Mouse (Mus musculus) lung, postnatal 36 days (tissue): ENCODE results near the gene Ctcf.

Experiments
- DNase-seq: peaks from one replicate; pipeline ENCODE4 v3.0.0; 2022; ENCODE audit warnings: mixed read lengths

Gene Ctcf

DNA sequence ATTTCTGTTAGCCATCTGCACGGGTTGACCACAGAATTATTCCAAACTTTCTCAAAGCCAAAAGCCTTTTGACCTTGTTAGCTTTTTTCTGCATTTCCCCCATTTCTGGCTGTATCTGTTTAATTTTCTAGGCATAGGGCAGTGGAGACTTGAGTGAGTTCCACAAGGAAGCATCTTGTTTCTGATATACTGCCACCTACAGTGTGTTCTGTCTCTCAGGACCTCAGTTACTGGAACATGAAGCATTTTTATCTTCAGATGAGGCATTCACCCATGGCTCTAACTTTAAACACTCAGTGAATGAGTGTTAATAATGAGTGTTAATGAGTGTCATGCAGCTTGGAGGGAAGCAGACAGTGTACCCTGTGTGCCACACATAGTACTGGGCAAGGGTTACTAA is 41.5 kb downstream of the Ctcf start:
- DNase-seq: no peak

DNA sequence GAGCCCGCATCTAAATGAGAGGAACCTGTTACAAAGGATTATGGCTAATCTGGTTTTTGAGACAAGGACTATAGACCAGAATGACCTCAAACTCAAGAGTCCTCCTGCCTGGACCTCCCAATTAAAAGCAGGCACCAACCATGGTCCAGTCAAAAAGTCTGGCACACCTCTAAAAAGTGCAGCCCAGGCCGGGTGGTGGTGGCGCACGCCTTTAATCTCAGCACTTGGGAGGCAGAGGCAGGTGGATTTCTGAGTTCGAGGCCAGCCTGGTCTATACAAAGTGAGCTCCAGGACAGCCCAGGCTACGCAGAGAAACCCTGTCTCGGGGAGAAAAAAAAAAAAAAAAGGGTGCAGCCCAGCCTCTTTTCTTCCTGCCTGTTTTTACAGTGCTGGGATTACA is 49.0 kb downstream of the Ctcf start:
- DNase-seq: no peak

- DNase-seq: peak; percentile 81
Measured at GRCm38 (mm10) chr8:105685796-105686308, 49.5 kb downstream of the Ctcf start, which contains the start of gene Carmil2. TSS of gene Carmil2 (plus strand) at chr8:105686274.

GRCm38 (mm10) chr8:105686551-105686950 is 50.2 kb downstream of the Ctcf start:
- DNase-seq: no peak

DNA sequence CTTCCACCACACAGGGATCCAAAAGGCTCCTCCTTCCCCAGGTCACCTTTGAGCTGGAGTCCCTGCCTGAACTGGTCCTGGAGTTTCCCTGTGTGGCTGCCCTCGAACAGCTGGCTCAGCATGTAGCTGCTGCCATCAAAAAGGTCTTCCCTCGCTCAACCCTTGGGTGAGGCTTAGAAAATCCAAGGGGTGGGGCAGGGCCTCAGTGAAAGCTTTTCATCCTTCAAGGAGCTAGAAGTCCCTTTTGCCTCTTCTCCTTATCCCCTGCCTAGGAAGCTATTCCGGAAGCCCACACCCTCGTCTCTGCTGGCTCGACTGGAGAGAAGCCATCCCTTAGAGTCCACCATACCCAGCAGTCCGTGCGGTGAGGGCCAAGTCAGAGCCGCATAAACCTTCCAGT is 51.1 kb downstream of the Ctcf start:
- DNase-seq: no peak

DNA sequence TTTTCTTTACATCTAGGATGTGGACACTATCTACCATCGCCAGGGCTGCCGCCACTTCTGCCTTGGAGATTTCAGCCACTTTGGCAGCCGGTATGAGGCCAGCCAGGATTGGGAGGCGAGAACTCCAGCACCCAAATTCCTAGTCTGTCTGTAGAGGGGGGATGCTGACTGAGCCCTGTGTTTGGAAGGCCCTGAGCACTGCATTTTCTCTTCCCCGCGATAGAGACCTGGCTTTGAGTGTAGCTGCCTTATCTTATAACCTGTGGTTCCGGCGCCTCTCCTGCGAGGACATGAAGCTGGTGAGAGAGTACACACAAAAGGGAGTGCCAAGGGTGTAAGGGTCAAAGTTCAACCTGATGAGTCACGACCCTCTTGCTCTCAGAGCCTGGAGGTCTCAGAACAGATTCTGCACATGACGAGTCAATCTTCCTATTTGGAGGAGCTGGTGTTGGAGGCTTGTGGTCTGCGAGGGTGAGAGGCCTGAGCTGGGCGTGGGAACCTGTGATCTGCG is 51.9 kb downstream of the Ctcf start:
- no peak for DNase-seq

GRCm38 (mm10) chr8:105689256-105689982 is 53.1 kb downstream of the Ctcf start:
- DNase-seq: no peak

DNA sequence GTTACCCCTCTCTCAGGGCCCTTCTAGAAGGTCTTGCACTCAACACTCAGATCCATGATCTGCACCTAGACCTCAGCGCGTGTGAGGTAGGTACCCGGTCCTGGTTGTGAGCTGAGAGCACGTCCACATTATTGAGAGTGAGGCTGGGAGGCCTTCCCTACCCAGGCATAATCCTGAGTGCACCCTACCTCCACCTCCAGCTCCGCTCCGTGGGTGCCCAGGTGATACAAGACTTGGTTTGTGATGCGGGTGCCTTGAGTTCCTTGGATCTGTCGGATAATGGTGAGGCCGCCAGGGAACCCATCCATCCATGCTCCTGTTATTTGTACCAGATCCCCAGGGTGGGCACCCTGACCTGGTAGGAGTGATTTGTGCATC is 53.6 kb downstream of the Ctcf start:
- no peak for DNase-seq

GRCm38 (mm10) chr8:105690978-105691377 is 54.6 kb downstream of the Ctcf start:
- DNase-seq: no peak

DNA sequence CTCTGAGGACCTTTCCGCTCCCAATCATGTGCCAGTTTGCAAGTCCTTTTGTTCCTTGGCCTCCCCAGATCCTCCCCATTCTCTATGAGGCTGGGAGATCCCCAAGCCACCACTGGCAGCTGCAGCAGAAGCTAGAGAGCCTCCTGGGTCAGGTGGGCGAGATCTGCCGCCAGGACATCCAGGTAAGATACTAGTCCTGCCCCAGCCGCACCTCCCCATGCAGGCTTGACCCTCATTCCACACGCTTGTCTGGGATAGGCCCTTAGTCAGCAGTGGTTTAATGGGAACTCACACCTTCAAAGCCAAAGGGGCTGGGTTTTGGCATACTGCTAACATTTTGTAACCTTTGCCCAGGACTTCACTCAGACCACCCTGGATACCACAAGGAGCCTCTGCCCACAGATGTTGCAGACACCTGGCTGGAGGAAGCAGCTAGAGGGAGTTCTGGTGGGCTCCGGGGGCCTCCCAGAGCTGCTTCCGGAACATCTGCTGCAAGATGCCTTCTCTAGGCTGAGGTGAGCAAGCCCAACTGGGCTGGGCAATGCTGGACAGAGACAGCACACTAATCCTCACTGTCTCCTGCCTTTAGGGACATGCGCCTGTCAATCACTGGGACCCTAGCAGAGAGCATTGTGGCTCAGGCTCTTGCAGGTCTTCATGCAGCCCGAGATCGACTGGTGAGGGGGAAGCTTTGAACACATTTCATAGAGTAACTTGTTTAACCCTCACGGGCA is 56.2 kb downstream of the Ctcf start:
- DNase-seq: no peak

- DNase-seq: peak; percentile 59
Measured at GRCm38 (mm10) chr8:105693648-105694047, 57.3 kb downstream of the Ctcf start.

- no peak for DNase-seq
Measured at GRCm38 (mm10) chr8:105694051-105694799, 57.9 kb downstream of the Ctcf start.

- DNase-seq: no peak
Measured at GRCm38 (mm10) chr8:105695080-105695780, 58.9 kb downstream of the Ctcf start.

GRCm38 (mm10) chr8:105697196-105697780 is 60.9 kb downstream of the Ctcf start:
- no peak for DNase-seq

DNA sequence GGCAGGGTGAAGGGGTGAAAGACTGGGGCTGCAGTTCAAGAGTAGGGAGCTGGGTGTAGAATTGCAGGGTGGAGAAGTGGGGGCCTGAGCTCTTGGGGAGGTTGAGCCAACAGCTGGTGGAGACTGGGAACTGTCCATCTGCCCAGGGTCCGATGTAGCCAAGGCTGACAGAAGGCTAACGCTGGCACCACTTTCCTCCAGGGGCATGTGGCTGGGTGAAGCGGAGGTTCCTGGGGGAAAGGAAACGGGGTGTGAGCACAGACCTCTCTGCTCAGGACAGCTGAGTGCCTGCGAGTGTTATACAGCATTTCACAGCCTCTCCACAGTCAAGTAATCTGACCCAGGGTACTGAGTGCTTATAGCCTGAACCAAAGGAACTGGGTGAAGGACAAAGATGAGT is 62.4 kb downstream of the Ctcf start:
- no peak for DNase-seq

GRCm38 (mm10) chr8:105699488-105700215 is 63.3 kb downstream of the Ctcf start:
- no peak for DNase-seq

GRCm38 (mm10) chr8:105700566-105700965 is 64.2 kb downstream of the Ctcf start:
- peak; percentile 73 for DNase-seq

DNA sequence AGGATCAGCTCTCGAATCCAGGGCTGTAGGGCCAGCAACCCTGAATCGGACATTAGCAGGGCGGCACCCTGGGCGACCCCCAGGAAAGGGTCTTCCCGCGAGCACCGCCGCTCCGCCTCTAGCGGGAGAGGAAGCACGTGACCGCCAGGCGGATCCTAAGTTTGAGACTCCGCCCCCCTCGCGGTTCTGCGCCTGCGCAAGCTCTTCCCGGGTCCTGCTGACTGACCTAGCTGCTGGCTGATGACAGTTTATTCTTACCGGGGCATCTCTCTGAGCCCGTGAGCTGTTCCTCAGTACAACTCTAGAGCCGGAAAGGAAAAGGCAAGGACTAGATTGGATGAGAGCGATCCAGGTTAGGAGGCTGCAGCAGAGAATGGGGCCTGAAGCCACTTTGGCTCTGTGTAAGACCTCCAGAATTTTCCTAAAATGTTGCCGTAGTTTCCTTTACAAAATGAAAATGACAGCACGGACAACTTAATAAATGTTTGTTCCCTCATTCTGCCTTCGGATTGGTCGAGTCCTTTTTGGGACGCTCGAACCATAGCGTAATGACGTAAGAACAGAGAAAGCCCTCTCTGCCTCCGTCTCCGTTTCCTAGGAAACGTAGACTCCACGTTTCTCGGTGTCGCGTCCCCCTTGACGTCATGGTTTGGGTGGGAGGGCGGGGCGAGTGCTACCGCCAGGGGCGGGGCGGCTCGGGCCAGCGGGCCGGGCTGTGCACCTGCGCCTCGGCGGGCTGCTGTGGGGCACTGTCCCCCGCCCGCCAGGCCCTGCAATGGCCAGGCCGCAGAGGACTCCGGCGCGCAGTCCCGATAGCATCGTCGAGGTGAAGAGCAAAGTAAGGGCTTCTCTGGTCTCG is 64.8 kb downstream of the Ctcf start, which contains the start of the genes Acd and Pard6a:
Acd (minus strand) TSS at position 137 of the 859 bp plus-strand sequence.
Pard6a (plus strand) TSS at position 183 of the 859 bp plus-strand sequence.
- peak; percentile 97 for DNase-seq

DNA sequence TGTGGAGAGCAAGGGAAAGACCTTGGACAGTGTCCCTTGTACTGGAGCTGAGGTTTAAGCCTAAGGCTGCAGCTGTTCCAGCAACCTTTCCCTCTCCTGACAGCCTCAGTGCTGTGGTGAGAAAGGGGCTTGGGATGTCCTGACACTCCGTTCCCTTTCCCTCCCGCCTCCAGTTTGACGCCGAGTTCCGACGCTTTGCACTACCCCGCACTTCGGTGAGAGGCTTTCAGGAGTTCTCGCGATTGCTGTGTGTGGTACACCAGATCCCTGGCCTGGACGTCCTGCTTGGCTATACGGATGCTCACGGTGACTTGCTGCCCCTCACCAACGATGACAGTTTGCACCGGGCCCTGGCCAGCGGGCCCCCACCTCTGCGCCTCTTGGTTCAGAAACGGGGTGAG is 65.6 kb downstream of the Ctcf start:
- no peak for DNase-seq

DNA sequence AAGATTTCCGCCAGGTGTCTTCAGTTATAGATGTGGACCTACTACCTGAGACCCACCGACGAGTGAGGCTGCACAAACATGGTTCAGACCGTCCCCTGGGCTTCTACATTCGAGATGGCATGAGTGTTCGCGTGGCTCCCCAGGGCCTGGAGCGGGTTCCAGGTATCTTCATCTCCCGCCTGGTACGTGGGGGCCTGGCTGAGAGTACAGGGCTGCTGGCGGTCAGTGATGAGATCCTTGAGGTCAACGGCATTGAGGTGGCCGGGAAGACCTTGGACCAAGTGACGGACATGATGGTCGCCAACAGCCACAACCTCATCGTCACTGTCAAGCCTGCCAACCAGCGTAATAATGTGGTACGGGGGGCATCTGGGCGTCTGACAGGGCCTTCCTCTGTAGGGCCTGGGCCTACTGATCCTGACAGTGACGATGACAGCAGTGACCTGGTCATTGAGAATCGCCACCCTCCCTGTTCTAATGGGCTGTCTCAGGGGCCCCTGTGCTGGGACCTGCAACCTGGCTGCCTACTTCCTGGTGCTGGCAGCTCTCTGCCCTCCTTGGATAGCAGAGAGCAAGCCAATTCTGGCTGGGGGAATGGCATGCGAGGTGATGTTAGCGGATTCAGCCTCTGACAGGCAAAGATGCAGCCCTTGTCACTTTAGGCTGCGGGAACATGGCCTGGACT is 66.5 kb downstream of the Ctcf start:
- no peak for DNase-seq
